Mouse (Mus musculus): ENCODE data around the gene Them7. TPM values are rescaled to one million over a fixed set of nuclear protein-coding genes. Genes with fewer than 3 reads are reported as not detected.

Gene Them7
- polyA plus RNA-seq, 1 experiment = not detected

- TF ChIP-seq CTCF (IDR thresholded peaks at IDR 0.05; ENCODE audit: borderline replicate concordance, insufficient read depth, low read length) (no peak), POLR2A (IDR thresholded peaks at IDR 0.05; ENCODE audit: low read depth, low read length) (no peak)
- Histone ChIP-seq H3K4me3 (ENCODE audit: insufficient read depth, low read length) (no peak overlapping the region), H3K27ac (ENCODE audit: insufficient read depth, low read length) (no peak overlapping the region), H3K4me1 (ENCODE audit: control insufficient read depth, insufficient read depth, low read length) (no peaks in the 10 kb centered on the region)
Observed at GRCm38 (mm10) chr2:105206563-105207174, 17.5 kb upstream of the Them7 start.

- Histone ChIP-seq H3K4me1 (ENCODE audit: control insufficient read depth, insufficient read depth, low read length) (peaks cover 10% of the 10 kb centered on the region), H3K27ac (ENCODE audit: insufficient read depth, low read length) (no peak overlapping the region), H3K4me3 (ENCODE audit: insufficient read depth, low read length) (no peak overlapping the region)
- no peak for TF ChIP-seq POLR2A (IDR thresholded peaks at IDR 0.05; ENCODE audit: low read depth, low read length)
- no peak for TF ChIP-seq CTCF (IDR thresholded peaks at IDR 0.05; ENCODE audit: borderline replicate concordance, insufficient read depth, low read length)
Observed at GRCm38 (mm10) chr2:105212839-105213238, 11.3 kb upstream of the Them7 start.

- H3K4me1 ChIP-seq (ENCODE audit: control insufficient read depth, insufficient read depth, low read length) = peaks cover 15% of the 10 kb centered on the region
- no peak overlapping the region for H3K4me3 ChIP-seq (ENCODE audit: insufficient read depth, low read length)
- H3K27ac ChIP-seq (ENCODE audit: insufficient read depth, low read length) = no peak overlapping the region
- TF ChIP-seq CTCF (IDR thresholded peaks at IDR 0.05; ENCODE audit: borderline replicate concordance, insufficient read depth, low read length) = no peak
- TF ChIP-seq POLR2A (IDR thresholded peaks at IDR 0.05; ENCODE audit: low read depth, low read length) = no peak
Observed at GRCm38 (mm10) chr2:105215914-105216313, 8.2 kb upstream of the Them7 start.

- TF ChIP-seq POLR2A (IDR thresholded peaks at IDR 0.05; ENCODE audit: low read depth, low read length) (no peak), CTCF (IDR thresholded peaks at IDR 0.05; ENCODE audit: borderline replicate concordance, insufficient read depth, low read length) (no peak)
- no peak overlapping the region for H3K4me3 ChIP-seq (ENCODE audit: insufficient read depth, low read length)
- no peak overlapping the region for H3K27ac ChIP-seq (ENCODE audit: insufficient read depth, low read length)
- H3K4me1 ChIP-seq (ENCODE audit: control insufficient read depth, insufficient read depth, low read length) = peaks cover 5% of the 10 kb centered on the region; the same call in 1 of the 2 replicates
Observed at GRCm38 (mm10) chr2:105219229-105219628, 4.9 kb upstream of the Them7 start.

- TF ChIP-seq CTCF (IDR thresholded peaks at IDR 0.05; ENCODE audit: borderline replicate concordance, insufficient read depth, low read length) = no peak
- TF ChIP-seq POLR2A (IDR thresholded peaks at IDR 0.05; ENCODE audit: low read depth, low read length) = no peak
- no peak overlapping the region for H3K4me3 ChIP-seq (ENCODE audit: insufficient read depth, low read length)
- peaks cover 5% of the 10 kb centered on the region; the same call in 1 of the 2 replicates for H3K4me1 ChIP-seq (ENCODE audit: control insufficient read depth, insufficient read depth, low read length)
Observed at GRCm38 (mm10) chr2:105219664-105220063, 4.5 kb upstream of the Them7 start.

GRCm38 (mm10) chr2:105220738-105221303 lies 3.3 kb upstream of the Them7 start:
- H3K27ac ChIP-seq (ENCODE audit: insufficient read depth, low read length) = peak overlapping the region; percentile 84
- H3K4me3 ChIP-seq (ENCODE audit: insufficient read depth, low read length) = no peak overlapping the region
- TF ChIP-seq CTCF (IDR thresholded peaks at IDR 0.05; ENCODE audit: borderline replicate concordance, insufficient read depth, low read length) = no peak
- TF ChIP-seq POLR2A (IDR thresholded peaks at IDR 0.05; ENCODE audit: low read depth, low read length) = no peak
- H3K4me1 ChIP-seq (ENCODE audit: control insufficient read depth, insufficient read depth, low read length) = peaks cover 5% of the 10 kb centered on the region; the same call in 1 of the 2 replicates

More at GRCm38 (mm10) chr2:105219664-105220063, 4.5 kb upstream of the Them7 start:
- no peak overlapping the region for H3K27ac ChIP-seq (ENCODE audit: insufficient read depth, low read length)

- TF ChIP-seq CTCF (IDR thresholded peaks at IDR 0.05; ENCODE audit: borderline replicate concordance, insufficient read depth, low read length) = no peak
- no peak for TF ChIP-seq POLR2A (IDR thresholded peaks at IDR 0.05; ENCODE audit: low read depth, low read length)
- H3K4me3 ChIP-seq (ENCODE audit: insufficient read depth, low read length) = no peak overlapping the region
- no peak overlapping the region for H3K27ac ChIP-seq (ENCODE audit: insufficient read depth, low read length)
- peaks cover 5% of the 10 kb centered on the region; the same call in 1 of the 2 replicates for H3K4me1 ChIP-seq (ENCODE audit: control insufficient read depth, insufficient read depth, low read length)
Observed at GRCm38 (mm10) chr2:105223606-105224005, 514 bp upstream of the Them7 start.

GRCm38 (mm10) chr2:105224987-105225375 lies 861 bp downstream of the Them7 start:
- Histone ChIP-seq H3K4me1 (ENCODE audit: control insufficient read depth, insufficient read depth, low read length) (peaks cover 5% of the 10 kb centered on the region; the same call in 1 of the 2 replicates), H3K27ac (ENCODE audit: insufficient read depth, low read length) (no peak overlapping the region), H3K4me3 (ENCODE audit: insufficient read depth, low read length) (no peak overlapping the region)
- no peak for TF ChIP-seq POLR2A (IDR thresholded peaks at IDR 0.05; ENCODE audit: low read depth, low read length)
- TF ChIP-seq CTCF (IDR thresholded peaks at IDR 0.05; ENCODE audit: borderline replicate concordance, insufficient read depth, low read length) = no peak

GRCm38 (mm10) chr2:105226297-105226958 lies 2.3 kb downstream of the Them7 start:
- no peak for TF ChIP-seq CTCF (IDR thresholded peaks at IDR 0.05; ENCODE audit: borderline replicate concordance, insufficient read depth, low read length)
- no peak for TF ChIP-seq POLR2A (IDR thresholded peaks at IDR 0.05; ENCODE audit: low read depth, low read length)

GRCm38 (mm10) chr2:105228416-105228815 lies 4.3 kb downstream of the Them7 start:
- Histone ChIP-seq H3K4me1 (ENCODE audit: control insufficient read depth, insufficient read depth, low read length) (no peaks in the 10 kb centered on the region), H3K27ac (ENCODE audit: insufficient read depth, low read length) (no peak overlapping the region), H3K4me3 (ENCODE audit: insufficient read depth, low read length) (no peak overlapping the region)
- TF ChIP-seq CTCF (IDR thresholded peaks at IDR 0.05; ENCODE audit: borderline replicate concordance, insufficient read depth, low read length) (no peak), POLR2A (IDR thresholded peaks at IDR 0.05; ENCODE audit: low read depth, low read length) (no peak)

More at GRCm38 (mm10) chr2:105226297-105226958, 2.3 kb downstream of the Them7 start:
- Histone ChIP-seq H3K4me3 (ENCODE audit: insufficient read depth, low read length) (no peak overlapping the region), H3K4me1 (ENCODE audit: control insufficient read depth, insufficient read depth, low read length) (no peaks in the 10 kb centered on the region), H3K27ac (ENCODE audit: insufficient read depth, low read length) (no peak overlapping the region)

Data from embryonic fibroblast, embryonic 13.5 days (primary cell).